Mouse (Mus musculus) cerebral cortex, adult 2 months (tissue): ENCODE data around the gene Olfr1040.

Source experiments
- WGBS: fragments of 180-500 bp; shearing (Covaris S2); methylation state at CpG from one replicate; pipeline ENCODE4 v1.1.7; 2018; 5-methylcytosine and 5-hydroxymethylcytosine counted together

The Olfr1040 gene

GRCm38 (mm10) chr2:86146632-86147031 is at the start of gene Olfr1040:
Olfr1040 (minus strand) TSS chr2:86146732.
- WGBS: 64% methylated on average over 1 of the region's 1 CpGs

GRCm38 (mm10) chr2:86195863-86196262 is 49.3 kb upstream of the Olfr1040 start:
- WGBS: 48% methylated on average over 1 of the region's 1 CpGs

GRCm38 (mm10) chr2:86185583-86185982 is 39.1 kb upstream of the Olfr1040 start, which contains the start of gene Olfr52:
Olfr52 (minus strand) TSS chr2:86185683.

GRCm38 (mm10) chr2:86179950-86180349 is 33.4 kb upstream of the Olfr1040 start:
- 89% methylated on average over 3 of the region's 3 CpGs for WGBS

GRCm38 (mm10) chr2:86177720-86178119 is 31.2 kb upstream of the Olfr1040 start, which contains the start of gene Olfr1044:
Olfr1044 (minus strand) TSS chr2:86177820.

GRCm38 (mm10) chr2:86175422-86175821 is 28.9 kb upstream of the Olfr1040 start:
- WGBS: 89% methylated on average over 7 of the region's 7 CpGs

- WGBS: 85% methylated on average over 2 of the region's 2 CpGs
Observed at GRCm38 (mm10) chr2:86167422-86167821, 20.9 kb upstream of the Olfr1040 start, which contains the start of gene Olfr1043. Olfr1043 (minus strand) TSS chr2:86167522.

GRCm38 (mm10) chr2:86161738-86162137 is 15.2 kb upstream of the Olfr1040 start, which contains the start of gene Olfr1042:
Olfr1042 (minus strand) TSS chr2:86161838.
- WGBS: 90% methylated on average over 2 of the region's 2 CpGs

- 96% methylated on average over 1 of the region's 1 CpGs for WGBS
Observed at GRCm38 (mm10) chr2:86135828-86136227, 10.7 kb downstream of the Olfr1040 start, which contains the start of gene Olfr1039. Olfr1039 (minus strand) TSS chr2:86135928.
